Comparison of ENCODE assay signal across 9 mouse cellular contexts in genomic region chr2:170410677-170411489, GRCm38 (mm10). TPM values are rescaled to one million over a fixed set of nuclear protein-coding genes. Genes with fewer than 3 reads are reported as not detected.
DNase-seq lines count a peak whose midpoint lies in the region; ATAC-seq and TF ChIP-seq lines count a peak whose summit lies in the region.
"Had no signal": no experiment of that assay in that cellular context is flagged by ENCODE, and none has a peak within 500 bp of the region (broad histone marks: within the 10 kb centered on the region; RNA-seq: fewer than 3 reads in every experiment).

No protein-coding gene starts in this region.

- no peak for TF ChIP-seq POLR2A in lung, adult 2 months (IDR thresholded peaks at IDR 0.05; ENCODE audit: borderline replicate concordance, extremely low read depth, low read depth, low read length)
- no peak for TF ChIP-seq POLR2A in cerebellum, adult 2 months (IDR thresholded peaks at IDR 0.05; ENCODE audit: borderline replicate concordance, insufficient read depth, low read length)

- H3K36me3 ChIP-seq in lung, embryonic 16.5 days (ENCODE audit: control insufficient read depth, insufficient read depth, low read length), result no peaks in the 10 kb centered on the region
- no peaks in the 10 kb centered on the region for H3K36me3 ChIP-seq in forebrain, embryonic 12.5 days (replicated peaks)
- no peaks in the 10 kb centered on the region for H3K36me3 ChIP-seq in limb, embryonic 12.5 days
- H3K36me3 ChIP-seq in neural tube, embryonic 15.5 days, result no peaks in the 10 kb centered on the region

- H3K9me3 ChIP-seq in lung, embryonic 16.5 days (ENCODE audit: control insufficient read depth, low read length), result no peaks in the 10 kb centered on the region
- H3K9me3 ChIP-seq in forebrain, embryonic 12.5 days, result no peaks in the 10 kb centered on the region
- no peaks in the 10 kb centered on the region for H3K9me3 ChIP-seq in limb, embryonic 12.5 days
- no peaks in the 10 kb centered on the region for H3K9me3 ChIP-seq in neural tube, embryonic 15.5 days (replicated peaks)

- no peak for DNase-seq in lung, adult 2 months
- no peak for DNase-seq in spleen, adult 18-20 months
- no peak for DNase-seq in cerebellum, adult 2 months
- DNase-seq: thymus, postnatal 36 days had no signal

- peaks cover 9% of the 10 kb centered on the region for H3K4me1 ChIP-seq in lung, embryonic 16.5 days (replicated peaks; ENCODE audit: control insufficient read depth, insufficient read depth, low read length)
- no peaks in the 10 kb centered on the region for H3K4me1 ChIP-seq in lung, adult 2 months (ENCODE audit: control insufficient read depth, insufficient read depth, low read length)
- H3K4me1 ChIP-seq in forebrain, embryonic 12.5 days, result peaks cover 21% of the 10 kb centered on the region
- H3K4me1 ChIP-seq in limb, embryonic 12.5 days (replicated peaks), result peaks cover 16% of the 10 kb centered on the region
- H3K4me1 ChIP-seq in neural tube, embryonic 15.5 days, result peaks cover 25% of the 10 kb centered on the region
- H3K4me1 ChIP-seq in cerebellum, adult 2 months (ENCODE audit: control insufficient read depth, insufficient read depth, low read length), result no peaks in the 10 kb centered on the region

- no peak overlapping the region for H3K4me3 ChIP-seq in lung, embryonic 16.5 days (ENCODE audit: low read length)
- H3K4me3 ChIP-seq in lung, adult 2 months (replicated peaks; ENCODE audit: extremely low read depth, low read depth, low read length), result no peak overlapping the region
- H3K4me3 ChIP-seq in forebrain, embryonic 12.5 days (replicated peaks), result peak overlapping the region; percentile 24
- H3K4me3 ChIP-seq in limb, embryonic 12.5 days (replicated peaks), result peak overlapping the region; percentile 29
- H3K4me3 ChIP-seq in neural tube, embryonic 15.5 days (replicated peaks), result peak overlapping the region; percentile 9; the same call in 1 of the 2 replicates
- H3K4me3 ChIP-seq in cerebellum, adult 2 months (replicated peaks; ENCODE audit: insufficient read depth, low read depth, low read length), result no peak overlapping the region

- 13% methylated on average over 23 of the region's 23 CpGs for WGBS in lung, embryonic 16.5 days
- 21% methylated on average over 23 of the region's 23 CpGs for WGBS in lung, adult 2 months
- WGBS in forebrain, embryonic 12.5 days, result 42% methylated on average over 23 of the region's 23 CpGs
- WGBS in limb, embryonic 12.5 days, result 13% methylated on average over 23 of the region's 23 CpGs
- 30% methylated on average over 23 of the region's 23 CpGs for whole genome bisulfite sequencing in neural tube, embryonic 15.5 days
- WGBS in cerebellum, adult 2 months, result 37% methylated on average over 23 of the region's 23 CpGs

- no peak overlapping the region for H3K27ac ChIP-seq in lung, embryonic 16.5 days (ENCODE audit: low read length)
- H3K27ac ChIP-seq in forebrain, embryonic 12.5 days, result no peak overlapping the region
- no peak overlapping the region for H3K27ac ChIP-seq in limb, embryonic 12.5 days
- no peak overlapping the region for H3K27ac ChIP-seq in neural tube, embryonic 15.5 days (replicated peaks)
- H3K27ac ChIP-seq in cerebellum, adult 2 months (ENCODE audit: insufficient read depth, low read length), result no peak overlapping the region

- no peak for TF ChIP-seq CTCF in lung, adult 2 months (IDR thresholded peaks at IDR 0.05; ENCODE audit: insufficient read depth, low read length)
- no peak for TF ChIP-seq CTCF in cerebellum, adult 2 months (IDR thresholded peaks at IDR 0.05; ENCODE audit: borderline replicate concordance, insufficient read depth, low read depth, low read length)

- ATAC-seq in lung, embryonic 16.5 days (ENCODE audit: low read depth), result no peak
- ATAC-seq in forebrain, embryonic 12.5 days (ENCODE audit: low FRiP score), result no peak
- ATAC-seq in limb, embryonic 12.5 days (ENCODE audit: insufficient number of reproducible peaks, insufficient read depth, low FRiP score, low TSS enrichment, low read depth), result no peak
- ATAC-seq in neural tube, embryonic 15.5 days (ENCODE audit: low FRiP score), result no peak
- ATAC-seq in megakaryocyte-erythroid progenitor cell, adult 5-6 weeks (replicated peaks; ENCODE audit: low FRiP score, low TSS enrichment, poor library complexity, severe bottlenecking), result no peak

- H3K4me2 ChIP-seq in lung, embryonic 16.5 days (ENCODE audit: low read depth, low read length), result peak overlapping the region; percentile 28
- H3K4me2 ChIP-seq in forebrain, embryonic 12.5 days, result peak overlapping the region; percentile 47
- H3K4me2 ChIP-seq in limb, embryonic 12.5 days, result peak overlapping the region; percentile 59
- H3K4me2 ChIP-seq in neural tube, embryonic 15.5 days, result peak overlapping the region; percentile 45

- H3K9ac ChIP-seq in lung, embryonic 16.5 days (ENCODE audit: low read length), result no peak overlapping the region
- 0 out of 2 replicates have a peak overlapping the region, but pooled peaks have one; percentile 29 for H3K9ac ChIP-seq in forebrain, embryonic 12.5 days
- no peak overlapping the region; the same call in 1 of the 2 replicates for H3K9ac ChIP-seq in limb, embryonic 12.5 days (replicated peaks)
- no peak overlapping the region for H3K9ac ChIP-seq in neural tube, embryonic 15.5 days (replicated peaks)

- H3K27me3 ChIP-seq in lung, embryonic 16.5 days (ENCODE audit: control insufficient read depth, insufficient read depth, low read depth, low read length), result peaks cover 6% of the 10 kb centered on the region; the same call in 1 of the 2 replicates
- peaks cover 43% of the 10 kb centered on the region for H3K27me3 ChIP-seq in forebrain, embryonic 12.5 days
- H3K27me3 ChIP-seq in limb, embryonic 12.5 days, result peaks cover 50% of the 10 kb centered on the region
- peaks cover 6% of the 10 kb centered on the region; the same call in 1 of the 2 replicates for H3K27me3 ChIP-seq in neural tube, embryonic 15.5 days (replicated peaks)
- no peaks in the 10 kb centered on the region; the same call in 1 of the 2 replicates for H3K27me3 ChIP-seq in cerebellum, adult 2 months (ENCODE audit: control insufficient read depth, insufficient read depth, low read length)

RNA-seq across cellular contexts. Expression of gene Bcas1, which starts 16.8 kb away (rescaled TPM):
- polyA plus RNA-seq in lung, embryonic 16.5 days (2015; fragmentation: Nextera tagmentation; extraction: Ambion mirVana), result 3.7 and 5.4 TPM in 2 replicates
- 2.2 and 3.2 TPM in 2 replicates for polyA plus RNA-seq in lung, adult 2 months (2012; rRNA removed)
- 1.00 and 1.3 TPM in 2 replicates for polyA plus RNA-seq in forebrain, embryonic 12.5 days (2016; fragmentation: Nextera tagmentation; extraction: Ambion mirVana)
- polyA plus RNA-seq in limb, embryonic 12.5 days (2016; fragmentation: Nextera tagmentation; extraction: Ambion mirVana), result 0.37 and 0.51 TPM in 2 replicates
- polyA plus RNA-seq in neural tube, embryonic 15.5 days (2015; fragmentation: Nextera tagmentation; extraction: Ambion mirVana), result 9.2 and 10.6 TPM in 2 replicates
- 206 and 282 TPM in 2 replicates for polyA plus RNA-seq in cerebellum, adult 2 months (2012; rRNA removed)
- not detected in 2 replicates for total RNA-seq in megakaryocyte-erythroid progenitor cell, adult 5-6 weeks (2014; fragmentation: Nextera tagmentation)
- total RNA-seq in megakaryocyte-erythroid progenitor cell, adult 5-6 weeks (2017), result 0.61 TPM in 1 of 2 replicates, not detected in the other

Comparison
In these comparisons a context has a peak if more than half of its experiments do, and no peak if none do; other contexts are left out.
1. H3K4me3 ChIP-seq: peak in forebrain, embryonic 12.5 days (single experiment), limb, embryonic 12.5 days (single experiment) and neural tube, embryonic 15.5 days (single experiment); none in lung, embryonic 16.5 days (single experiment), lung, adult 2 months (single experiment) and cerebellum, adult 2 months (single experiment).
2. RNA of gene Bcas1, which starts 16.8 kb away (polyA plus RNA-seq): 206 to 282 TPM in cerebellum, adult 2 months; 9.2 to 10.6 TPM in neural tube, embryonic 15.5 days, 3.7 to 5.4 TPM in lung, embryonic 16.5 days, 2.2 to 3.2 TPM in lung, adult 2 months, 1.00 to 1.3 TPM in forebrain, embryonic 12.5 days and 0.37 to 0.51 TPM in limb, embryonic 12.5 days; every median in the first group is over 10 times any median in the second.
3. Peak in every context shown above with its lines, with median percentiles within 50 percentile points of each other: H3K4me2 ChIP-seq.